Comparison of ENCODE assay signal across 8 mouse cellular contexts in genomic region chr11:94472916-94473706, GRCm38 (mm10). TPM values are rescaled to one million over a fixed set of nuclear protein-coding genes. Genes with fewer than 3 reads are reported as not detected.
A peak's percentile ranks its signal among the peaks of the same experiment; 100 is the strongest.
DNase-seq lines count a peak whose midpoint lies in the region; ATAC-seq lines count a peak whose summit lies in the region.

No protein-coding gene starts in this region.

- H3K9ac ChIP-seq in kidney, embryonic 16.5 days (replicated peaks; ENCODE audit: low read length): peak overlapping the region; percentile 81
- H3K9ac ChIP-seq in forebrain, embryonic 13.5 days: peak overlapping the region; percentile 86
- peak overlapping the region; percentile 93 for H3K9ac ChIP-seq in limb, embryonic 15.5 days

- no peak for DNase-seq in kidney, adult 18-20 months
- peak; percentile 31 for DNase-seq in NIH3T3 (ENCODE audit: low read depth)
- DNase-seq in thymus, postnatal 36 days: peak; percentile 7 to 16
- DNase-seq in left cerebral cortex, adult 18-20 months (ENCODE audit: low spot score in 2 of 2): no peak
- DNase-seq in gastrocnemius, postnatal 25 days: no peak

- peaks cover 27% of the 10 kb centered on the region for H3K27me3 ChIP-seq in kidney, embryonic 16.5 days (ENCODE audit: insufficient read depth, low read length)
- H3K27me3 ChIP-seq in forebrain, embryonic 13.5 days: peaks cover 50% of the 10 kb centered on the region
- H3K27me3 ChIP-seq in limb, embryonic 15.5 days: peaks cover 17% of the 10 kb centered on the region; the same call in 1 of the 2 replicates

- H3K9me3 ChIP-seq in kidney, embryonic 16.5 days (ENCODE audit: low read length): no peaks in the 10 kb centered on the region
- no peaks in the 10 kb centered on the region for H3K9me3 ChIP-seq in forebrain, embryonic 13.5 days (replicated peaks)
- H3K9me3 ChIP-seq in limb, embryonic 15.5 days: no peaks in the 10 kb centered on the region

- ATAC-seq in kidney, embryonic 16.5 days (ENCODE audit: low FRiP score, low TSS enrichment): no peak
- no peak for ATAC-seq in forebrain, embryonic 13.5 days
- no peak for ATAC-seq in limb, embryonic 15.5 days (ENCODE audit: insufficient number of reproducible peaks, low FRiP score, low TSS enrichment, low read depth)

- peak overlapping the region; percentile 84 for H3K27ac ChIP-seq in kidney, embryonic 16.5 days (ENCODE audit: low read length)
- peak overlapping the region; percentile 59 for H3K27ac ChIP-seq in forebrain, embryonic 13.5 days
- H3K27ac ChIP-seq in limb, embryonic 15.5 days: peak overlapping the region; percentile 98

- WGBS in kidney, embryonic 16.5 days: under 1% methylated on average over 42 of the region's 52 CpGs
- under 1% methylated on average over 45 of the region's 52 CpGs for WGBS in forebrain, embryonic 13.5 days
- WGBS in limb, embryonic 15.5 days: under 1% methylated on average over 50 of the region's 52 CpGs

- H3K36me3 ChIP-seq in kidney, embryonic 16.5 days (ENCODE audit: insufficient read depth, low read length): no peaks in the 10 kb centered on the region
- no peaks in the 10 kb centered on the region for H3K36me3 ChIP-seq in forebrain, embryonic 13.5 days (ENCODE audit: poor library complexity, severe bottlenecking)
- no peaks in the 10 kb centered on the region for H3K36me3 ChIP-seq in limb, embryonic 15.5 days

- H3K4me1 ChIP-seq in kidney, embryonic 16.5 days (ENCODE audit: insufficient read depth, low read length): peaks cover 73% of the 10 kb centered on the region
- peaks cover 76% of the 10 kb centered on the region for H3K4me1 ChIP-seq in forebrain, embryonic 13.5 days
- H3K4me1 ChIP-seq in limb, embryonic 15.5 days: peaks cover 66% of the 10 kb centered on the region

- H3K4me3 ChIP-seq in kidney, embryonic 16.5 days (ENCODE audit: low read length): peak overlapping the region; percentile 77
- peak overlapping the region; percentile 68 for H3K4me3 ChIP-seq in forebrain, embryonic 13.5 days
- peak overlapping the region; percentile 75 for H3K4me3 ChIP-seq in limb, embryonic 15.5 days

- H3K4me2 ChIP-seq in kidney, embryonic 16.5 days (replicated peaks; ENCODE audit: low read depth, low read length): peak overlapping the region; percentile 98
- H3K4me2 ChIP-seq in forebrain, embryonic 13.5 days: peak overlapping the region; percentile 99
- peak overlapping the region; percentile 72 for H3K4me2 ChIP-seq in limb, embryonic 15.5 days

RNA-seq across cellular contexts. Expression of gene Cacna1g, which starts 0.9 kb away (rescaled TPM):
- 10.2 and 10.3 TPM in 2 replicates for polyA plus RNA-seq in kidney, embryonic 16.5 days (2015; fragmentation: Nextera tagmentation; extraction: Ambion mirVana)
- polyA plus RNA-seq in forebrain, embryonic 13.5 days (2015; fragmentation: Nextera tagmentation; extraction: Ambion mirVana): 5.4 and 8.4 TPM in 2 replicates
- 27.7 and 30.8 TPM in 2 replicates for polyA plus RNA-seq in limb, embryonic 15.5 days (2015; fragmentation: Nextera tagmentation; extraction: Ambion mirVana)
- total RNA-seq in left cerebral cortex, adult 18-20 months (2021): 10 to 100 TPM; 72.0 to 86.1 TPM
- 1 to 10 TPM; 2.0 to 3.2 TPM for total RNA-seq in gastrocnemius, postnatal 25 days (2021)

RNA-seq across cellular contexts. Expression of gene Spata20, which starts 12.9 kb away (rescaled TPM):
- 0.19 and 0.37 TPM in 2 replicates for polyA plus RNA-seq in kidney, embryonic 16.5 days (2015; fragmentation: Nextera tagmentation; extraction: Ambion mirVana)
- polyA plus RNA-seq in forebrain, embryonic 13.5 days (2015; fragmentation: Nextera tagmentation; extraction: Ambion mirVana): 0.18 TPM in 1 of 2 replicates, not detected in the other
- 0.27 TPM in 2 replicates for polyA plus RNA-seq in limb, embryonic 15.5 days (2015; fragmentation: Nextera tagmentation; extraction: Ambion mirVana)
- not detected for total RNA-seq in left cerebral cortex, adult 18-20 months (2021)
- total RNA-seq in gastrocnemius, postnatal 25 days (2021): not detected

RNA-seq across cellular contexts. Expression of gene Epn3, which starts 26.7 kb away (rescaled TPM):
- polyA plus RNA-seq in kidney, embryonic 16.5 days (2015; fragmentation: Nextera tagmentation; extraction: Ambion mirVana): 23.4 and 28.2 TPM in 2 replicates
- 0.15 and 0.34 TPM in 2 replicates for polyA plus RNA-seq in forebrain, embryonic 13.5 days (2015; fragmentation: Nextera tagmentation; extraction: Ambion mirVana)
- polyA plus RNA-seq in limb, embryonic 15.5 days (2015; fragmentation: Nextera tagmentation; extraction: Ambion mirVana): 10.3 and 11.1 TPM in 2 replicates
- 1 to 10 TPM in 1 of 2 experiments, under 1 TPM in 1; 0.84 to 2.0 TPM for total RNA-seq in left cerebral cortex, adult 18-20 months (2021)
- total RNA-seq in gastrocnemius, postnatal 25 days (2021): under 1 TPM; 0.08 to 0.43 TPM

RNA-seq across cellular contexts. Expression of gene Mycbpap, which starts 48.4 kb away (rescaled TPM):
- polyA plus RNA-seq in kidney, embryonic 16.5 days (2015; fragmentation: Nextera tagmentation; extraction: Ambion mirVana): 4.3 and 5.1 TPM in 2 replicates
- polyA plus RNA-seq in forebrain, embryonic 13.5 days (2015; fragmentation: Nextera tagmentation; extraction: Ambion mirVana): 2.2 and 2.5 TPM in 2 replicates
- polyA plus RNA-seq in limb, embryonic 15.5 days (2015; fragmentation: Nextera tagmentation; extraction: Ambion mirVana): 1.5 and 1.6 TPM in 2 replicates
- 1 to 10 TPM; 5.7 to 7.8 TPM for total RNA-seq in left cerebral cortex, adult 18-20 months (2021)
- total RNA-seq in gastrocnemius, postnatal 25 days (2021): not detected

Comparison
In these comparisons a context has a peak if more than half of its experiments do, and no peak if none do; other contexts are left out.
1. DNase-seq: peak in NIH3T3 (single experiment) and thymus, postnatal 36 days (2 of 2); none in kidney, adult 18-20 months (single experiment), left cerebral cortex, adult 18-20 months (0 of 2) and gastrocnemius, postnatal 25 days (single experiment).
2. Peak in every context shown above with its lines, with median percentiles within 50 percentile points of each other: H3K27ac ChIP-seq, H3K4me2 ChIP-seq, H3K4me3 ChIP-seq and H3K9ac ChIP-seq.